Mouse (Mus musculus) forebrain, embryonic 15.5 days (tissue): ENCODE measurements around the gene Phkb. TPM values are rescaled to one million over a fixed set of nuclear protein-coding genes. Genes with fewer than 3 reads are reported as not detected.

Source experiments
- ATAC-seq: fragments of 200-750 bp; cut with Nextera tagmentation; replicated peaks from 2 replicates; pipeline ENCODE4 v1.8.0; 2017; ENCODE audit warnings: mild to moderate bottlenecking, moderate TSS enrichment, moderate library complexity
- H3K27ac ChIP-seq: fragments of 300-500 bp; sonication (generic); replicated peaks from 2 replicates; pipeline ENCODE4 v1.5.1; 2015; ENCODE audit warnings: mild to moderate bottlenecking, inconsistent platforms
- H3K27me3 ChIP-seq: fragments of 300-500 bp; sonication (generic); 2 replicates; pipeline ENCODE4 v1.6.1; 2015; ENCODE audit warnings: inconsistent platforms
- H3K36me3 ChIP-seq: fragments of 300-500 bp; sonication (generic); 2 replicates; pipeline ENCODE4 v1.6.1; 2015; ENCODE audit warnings: mild to moderate bottlenecking, inconsistent platforms
- H3K4me1 ChIP-seq: fragments of 300-500 bp; sonication (generic); 2 replicates; pipeline ENCODE4 v1.6.1; 2015; ENCODE audit warnings: inconsistent platforms
- H3K4me2 ChIP-seq: fragments of 300-500 bp; sonication (generic); replicated peaks from 2 replicates; pipeline ENCODE4 v1.6.1; 2015; ENCODE audit warnings: mild to moderate bottlenecking, inconsistent platforms
- H3K4me3 ChIP-seq: fragments of 300-500 bp; sonication (generic); 2 replicates; pipeline ENCODE4 v1.5.1; 2015; ENCODE audit warnings: mild to moderate bottlenecking, inconsistent platforms
- H3K9ac ChIP-seq: fragments of 300-500 bp; sonication (generic); replicated peaks from 2 replicates; pipeline ENCODE4 v1.6.1; 2015; ENCODE audit warnings: mild to moderate bottlenecking, inconsistent platforms
- H3K9me3 ChIP-seq: fragments of 300-500 bp; sonication (generic); 2 replicates; pipeline ENCODE4 v1.6.1; 2016; ENCODE audit warnings: inconsistent platforms
- WGBS: fragments of 180-500 bp; shearing (Covaris S2); methylation state at CpG from one replicate; pipeline ENCODE4 v1.1.7; 2015; ENCODE audit warnings: mixed read lengths; 5-methylcytosine and 5-hydroxymethylcytosine counted together
- polyA plus RNA-seq: library from polyadenylated mRNA; unstranded; fragments of >200 nt; fragmentation: Nextera tagmentation; extraction: Ambion mirVana; gene quantifications from 2 replicates; pipeline ENCODE4 v1.2.1, GENCODE M21; 2015

Phkb gene
- polyA plus RNA-seq, 1 experiment from 2014 or later: 28.0 TPM

DNA sequence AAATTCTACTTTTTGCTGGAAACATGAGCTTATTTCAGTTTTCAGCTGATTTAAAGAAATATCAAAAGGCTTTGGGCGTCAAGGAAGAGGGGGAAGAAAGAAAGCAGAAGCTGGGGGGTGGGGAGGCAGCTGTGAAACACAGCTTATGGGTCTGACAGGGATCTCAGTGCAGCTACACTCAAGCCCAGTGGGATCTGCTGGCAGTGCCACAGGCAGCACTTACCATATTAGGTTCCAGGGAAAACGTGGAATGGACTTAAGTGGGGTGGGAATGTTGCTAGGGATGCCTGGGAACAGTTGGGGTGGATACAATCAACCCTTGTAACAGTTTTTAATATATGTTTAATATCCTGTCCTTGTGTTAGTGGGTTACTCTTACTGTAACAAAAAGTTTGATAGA lies 201.3 kb downstream of the Phkb start:
- Histone ChIP-seq H3K4me2 (no peak overlapping the region), H3K4me3 (no peak overlapping the region), H3K36me3 (no peaks in the 10 kb centered on the region), H3K27me3 (no peaks in the 10 kb centered on the region), H3K9ac (no peak overlapping the region), H3K9me3 (no peaks in the 10 kb centered on the region), H3K27ac (no peak overlapping the region), H3K4me1 (0 out of 2 replicates have a peak, but pooled peaks cover 3% of the 10 kb centered on the region)
- no peak for ATAC-seq
- WGBS: 18% methylated on average over 2 of the region's 2 CpGs

DNA sequence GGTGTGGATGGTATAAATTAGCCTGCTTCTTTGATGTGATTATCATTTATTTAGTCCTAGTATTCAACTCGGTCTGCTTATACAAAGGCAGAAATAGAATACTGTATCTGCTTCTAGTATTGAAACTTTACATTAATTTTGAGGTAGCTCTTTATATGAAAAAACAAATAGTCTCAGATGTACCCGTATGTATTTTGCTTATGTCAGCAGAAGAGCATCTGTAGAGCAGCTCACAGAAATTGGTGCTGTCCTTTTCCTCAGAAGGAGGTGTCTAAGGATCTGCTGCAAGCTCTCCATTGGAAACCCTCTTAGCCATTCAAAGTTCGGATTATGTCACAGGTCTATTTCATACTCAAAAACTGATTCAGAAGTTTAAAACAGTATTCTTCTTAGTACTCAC lies 210.1 kb downstream of the Phkb start:
- Histone ChIP-seq H3K9me3 (no peaks in the 10 kb centered on the region), H3K9ac (no peak overlapping the region), H3K4me2 (no peak overlapping the region), H3K27me3 (no peaks in the 10 kb centered on the region), H3K4me1 (no peaks in the 10 kb centered on the region), H3K4me3 (no peak overlapping the region), H3K27ac (no peak overlapping the region), H3K36me3 (no peaks in the 10 kb centered on the region)
- WGBS: 88% methylated on average over 3 of the region's 3 CpGs
- ATAC-seq: no peak

DNA sequence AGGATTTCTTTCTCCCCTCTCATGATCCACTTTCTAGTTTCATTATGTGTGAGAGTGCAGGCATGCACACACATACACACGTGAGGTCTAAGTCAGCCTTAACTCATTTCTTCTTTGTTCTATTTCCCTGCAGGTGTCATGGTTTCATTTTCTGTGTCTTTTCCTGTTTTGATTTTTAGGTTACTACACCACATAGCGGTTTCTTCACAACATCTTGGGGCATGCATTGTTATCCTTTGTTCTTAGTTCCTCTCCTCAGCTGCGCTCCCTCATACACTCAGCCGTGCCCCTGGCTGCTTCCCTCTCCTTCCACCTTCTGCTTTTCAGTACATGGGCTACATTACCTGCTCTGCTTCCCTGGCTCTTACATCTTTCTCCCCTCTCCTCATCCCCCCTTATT lies 211.2 kb downstream of the Phkb start:
- no peak overlapping the region for H3K27ac ChIP-seq
- no peak for ATAC-seq
- no peak overlapping the region for H3K4me2 ChIP-seq
- H3K9me3 ChIP-seq: no peaks in the 10 kb centered on the region
- no peak overlapping the region for H3K4me3 ChIP-seq
- no peak overlapping the region for H3K9ac ChIP-seq
- 79% methylated on average over 4 of the region's 4 CpGs for WGBS
- H3K27me3 ChIP-seq: no peaks in the 10 kb centered on the region
- no peaks in the 10 kb centered on the region for H3K36me3 ChIP-seq
- H3K4me1 ChIP-seq: no peaks in the 10 kb centered on the region

GRCm38 (mm10) chr8:86058618-86059017 lies 217.9 kb downstream of the Phkb start:
- Histone ChIP-seq H3K9ac (no peak overlapping the region), H3K9me3 (no peaks in the 10 kb centered on the region), H3K4me1 (no peaks in the 10 kb centered on the region), H3K27me3 (no peaks in the 10 kb centered on the region), H3K4me2 (no peak overlapping the region), H3K4me3 (no peak overlapping the region), H3K36me3 (no peaks in the 10 kb centered on the region), H3K27ac (no peak overlapping the region)
- 92% methylated on average over 5 of the region's 5 CpGs for WGBS
- no peak for ATAC-seq

- Histone ChIP-seq H3K9ac (no peak overlapping the region), H3K36me3 (no peaks in the 10 kb centered on the region), H3K27me3 (no peaks in the 10 kb centered on the region), H3K4me1 (no peaks in the 10 kb centered on the region), H3K9me3 (no peaks in the 10 kb centered on the region), H3K27ac (no peak overlapping the region), H3K4me2 (no peak overlapping the region), H3K4me3 (no peak overlapping the region)
- WGBS: 73% methylated on average over 5 of the region's 5 CpGs
- ATAC-seq: no peak
Observed at GRCm38 (mm10) chr8:86059130-86059529, 218.4 kb downstream of the Phkb start.

DNA sequence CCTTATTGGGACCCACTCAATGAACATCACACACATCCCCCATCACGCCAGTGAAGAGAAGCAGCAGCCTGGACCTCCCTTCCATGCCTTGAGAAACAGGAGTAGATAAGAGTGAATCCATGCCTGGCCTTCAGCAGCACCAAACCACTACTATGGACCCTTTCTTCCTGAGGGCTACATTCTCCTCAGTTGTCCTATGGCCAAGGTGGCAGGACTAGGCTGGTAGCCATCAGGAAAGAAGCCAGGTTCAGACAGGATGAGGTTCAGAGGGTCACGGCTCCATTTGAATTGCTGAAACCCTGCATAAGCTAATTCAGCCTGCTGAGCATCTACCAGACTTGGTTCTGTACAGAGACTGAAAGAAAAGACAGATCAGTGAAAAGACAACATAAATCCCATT lies 222.7 kb downstream of the Phkb start:
- H3K27ac ChIP-seq: no peak overlapping the region
- H3K9me3 ChIP-seq: no peaks in the 10 kb centered on the region
- WGBS: 90% methylated on average over 2 of the region's 2 CpGs
- no peaks in the 10 kb centered on the region for H3K27me3 ChIP-seq
- no peak overlapping the region for H3K4me3 ChIP-seq
- no peak overlapping the region for H3K4me2 ChIP-seq
- H3K36me3 ChIP-seq: no peaks in the 10 kb centered on the region
- no peaks in the 10 kb centered on the region for H3K4me1 ChIP-seq
- no peak overlapping the region for H3K9ac ChIP-seq
- ATAC-seq: no peak

DNA sequence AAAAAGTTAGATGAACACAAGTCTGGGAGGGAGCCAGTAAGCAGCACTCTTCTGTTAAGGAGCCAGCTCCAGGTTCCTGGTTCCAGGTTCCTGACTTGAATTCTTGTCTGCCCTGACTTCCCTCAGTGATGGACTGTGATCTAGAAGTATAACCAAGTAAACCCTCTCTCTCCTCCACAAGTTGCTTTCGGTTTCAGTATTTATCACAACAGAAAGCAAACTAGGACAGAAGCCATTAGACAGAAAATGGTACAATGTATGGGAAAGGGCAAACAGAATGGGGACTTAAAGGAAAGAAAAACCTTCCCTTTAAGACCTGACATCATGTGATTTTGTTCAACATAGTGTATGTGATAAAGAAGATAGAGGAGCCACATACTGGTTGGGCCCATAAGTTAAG lies 238.7 kb downstream of the Phkb start:
- Histone ChIP-seq H3K4me3 (no peak overlapping the region), H3K4me2 (no peak overlapping the region), H3K36me3 (no peaks in the 10 kb centered on the region), H3K27ac (no peak overlapping the region), H3K9me3 (no peaks in the 10 kb centered on the region), H3K9ac (no peak overlapping the region), H3K27me3 (no peaks in the 10 kb centered on the region), H3K4me1 (peaks cover 3% of the 10 kb centered on the region; the same call in 1 of the 2 replicates)
- ATAC-seq: no peak
- 94% methylated on average over 1 of the region's 1 CpGs for WGBS

DNA sequence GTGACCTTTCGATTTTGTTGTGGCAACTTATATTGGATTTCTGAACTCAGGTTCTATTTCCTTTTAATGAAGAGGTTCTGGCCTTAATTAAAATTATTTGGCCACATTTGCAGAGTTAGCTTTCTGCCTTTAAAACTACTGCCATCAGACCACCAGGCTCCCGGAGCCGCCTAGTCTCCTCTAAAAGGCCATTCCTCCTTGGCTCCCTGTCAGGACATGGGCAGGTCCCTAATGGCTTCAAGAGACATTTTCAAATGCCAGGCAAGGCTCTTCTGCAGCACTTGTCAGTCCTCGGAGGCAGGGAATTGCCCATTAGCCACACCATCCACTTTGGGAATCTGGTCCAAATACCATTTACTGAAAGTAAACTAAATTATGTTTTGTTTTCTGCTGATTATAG lies 242.6 kb downstream of the Phkb start:
- H3K4me2 ChIP-seq: no peak overlapping the region
- 78% methylated on average over 4 of the region's 4 CpGs for WGBS
- no peaks in the 10 kb centered on the region for H3K36me3 ChIP-seq
- no peaks in the 10 kb centered on the region for H3K27me3 ChIP-seq
- no peak overlapping the region for H3K4me3 ChIP-seq
- no peaks in the 10 kb centered on the region for H3K9me3 ChIP-seq
- ATAC-seq: no peak
- H3K4me1 ChIP-seq: peaks cover 6% of the 10 kb centered on the region; the same call in 1 of the 2 replicates
- H3K9ac ChIP-seq: no peak overlapping the region
- H3K27ac ChIP-seq: 0 out of 2 replicates have a peak overlapping the region, but pooled peaks have one; percentile 0

DNA sequence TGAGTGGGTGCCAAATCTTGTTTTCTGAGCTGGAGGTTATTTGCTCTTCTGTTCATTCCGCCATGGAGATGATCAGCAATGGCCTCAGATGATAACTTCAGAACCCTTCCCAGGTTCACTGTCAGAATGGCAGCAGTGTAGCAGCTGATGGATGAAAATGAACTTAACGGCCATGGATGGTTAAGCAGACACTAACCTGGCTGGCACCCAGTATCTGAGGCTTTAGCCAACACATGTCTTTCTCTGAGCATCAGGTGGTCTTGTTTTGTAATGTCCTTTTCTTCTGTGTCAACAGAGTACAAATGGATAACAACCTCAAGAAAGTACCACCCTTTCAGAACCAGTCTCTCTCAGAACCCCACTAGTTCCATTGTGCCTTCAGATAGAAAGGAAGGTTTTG lies 246.0 kb downstream of the Phkb start:
- Histone ChIP-seq H3K9me3 (no peaks in the 10 kb centered on the region), H3K27me3 (no peaks in the 10 kb centered on the region), H3K4me3 (no peak overlapping the region), H3K36me3 (no peaks in the 10 kb centered on the region), H3K4me2 (no peak overlapping the region), H3K9ac (no peak overlapping the region), H3K4me1 (peaks cover 11% of the 10 kb centered on the region; the same call in 1 of the 2 replicates), H3K27ac (no peak overlapping the region)
- no peak for ATAC-seq
- WGBS: 79% methylated on average over 2 of the region's 2 CpGs

DNA sequence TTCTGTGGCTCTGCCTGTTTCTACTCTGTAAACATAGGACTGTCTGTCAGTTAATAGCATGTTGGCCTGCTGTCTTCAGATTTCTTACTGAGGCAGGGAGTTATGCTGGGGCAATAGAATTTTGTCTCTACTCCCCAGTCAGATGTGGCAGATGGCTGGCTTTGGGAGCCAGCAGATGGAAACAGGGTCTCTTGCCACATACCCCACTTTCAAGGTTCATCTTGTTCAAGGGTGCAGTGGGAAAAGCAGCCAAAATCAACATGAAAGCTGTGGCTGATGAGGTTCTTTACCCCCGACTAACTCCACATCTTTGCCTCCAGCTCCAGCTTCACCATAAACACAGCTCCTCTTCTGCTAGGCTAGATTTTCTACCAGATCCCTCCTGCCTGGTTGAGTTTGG lies 246.7 kb downstream of the Phkb start:
- Histone ChIP-seq H3K4me1 (peaks cover 11% of the 10 kb centered on the region; the same call in 1 of the 2 replicates), H3K4me2 (no peak overlapping the region), H3K27ac (0 out of 2 replicates have a peak overlapping the region, but pooled peaks have one; percentile 6), H3K36me3 (no peaks in the 10 kb centered on the region), H3K27me3 (no peaks in the 10 kb centered on the region), H3K9me3 (no peaks in the 10 kb centered on the region), H3K9ac (no peak overlapping the region), H3K4me3 (no peak overlapping the region)
- 68% methylated on average over 1 of the region's 1 CpGs for WGBS
- ATAC-seq: no peak

GRCm38 (mm10) chr8:86090666-86091065 lies 249.9 kb downstream of the Phkb start:
- Histone ChIP-seq H3K4me3 (no peak overlapping the region), H3K27me3 (no peaks in the 10 kb centered on the region), H3K4me1 (peaks cover 8% of the 10 kb centered on the region; the same call in 1 of the 2 replicates), H3K9ac (no peak overlapping the region), H3K36me3 (no peaks in the 10 kb centered on the region), H3K9me3 (no peaks in the 10 kb centered on the region), H3K4me2 (no peak overlapping the region), H3K27ac (no peak overlapping the region)
- ATAC-seq: no peak
- WGBS: 53% methylated on average over 10 of the region's 10 CpGs
